Mouse (Mus musculus) cerebellum, adult 11 months (tissue): ENCODE measurements around the gene Kdelr1.

Experiments used
- DNase-seq: peaks from one replicate; pipeline ENCODE4 v3.0.0; 2022

The Kdelr1 gene

DNA sequence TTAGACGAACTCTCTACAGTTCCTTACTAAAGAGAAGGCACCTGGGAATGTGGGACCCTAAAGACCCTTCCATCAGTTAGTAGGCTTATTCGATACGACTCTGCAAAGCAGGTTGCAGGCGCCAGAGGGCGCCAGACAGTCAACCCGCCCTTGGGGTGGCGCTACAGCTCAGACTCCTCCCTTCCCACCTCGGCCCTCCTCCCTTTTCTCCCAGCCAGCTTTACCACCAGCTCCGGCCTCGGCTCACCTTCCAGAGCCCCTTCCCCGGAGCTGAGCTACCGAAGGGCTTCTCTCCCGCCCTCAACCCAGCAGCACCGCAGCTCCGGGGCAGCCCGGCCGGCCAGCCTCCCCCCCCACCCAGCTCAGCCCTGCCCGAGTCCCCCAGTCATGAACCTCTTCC, at the start of gene Kdelr1:
Gene Kdelr1 (plus strand): TSS at position 149 of the 400 bp plus-strand sequence.
- peak; percentile 86 for DNase-seq

DNA sequence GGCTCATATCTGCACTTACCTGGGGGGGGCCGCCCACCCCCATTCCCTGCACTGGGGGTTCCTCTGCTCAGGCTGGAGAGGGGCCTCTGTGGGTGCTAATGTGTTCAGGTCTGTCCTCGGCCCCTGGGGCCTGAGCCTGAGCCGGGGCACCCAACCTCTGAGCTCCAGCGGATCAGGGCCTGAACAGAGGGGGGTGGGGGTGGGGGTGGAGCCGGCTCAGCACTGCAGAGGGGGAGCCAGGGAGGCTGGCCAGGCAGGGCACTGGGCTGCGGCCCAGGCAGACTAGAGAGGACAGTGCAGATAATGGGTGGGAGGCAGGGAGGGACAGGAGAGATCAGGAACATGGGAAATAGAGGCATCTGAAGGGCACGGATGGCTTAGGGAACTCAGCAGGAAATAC, 48.0 kb upstream of the Kdelr1 start, which contains the start of gene Kcnj14:
Gene Kcnj14 (minus strand): TSS at position 185 of the 400 bp plus-strand sequence.
- DNase-seq = no peak

DNA sequence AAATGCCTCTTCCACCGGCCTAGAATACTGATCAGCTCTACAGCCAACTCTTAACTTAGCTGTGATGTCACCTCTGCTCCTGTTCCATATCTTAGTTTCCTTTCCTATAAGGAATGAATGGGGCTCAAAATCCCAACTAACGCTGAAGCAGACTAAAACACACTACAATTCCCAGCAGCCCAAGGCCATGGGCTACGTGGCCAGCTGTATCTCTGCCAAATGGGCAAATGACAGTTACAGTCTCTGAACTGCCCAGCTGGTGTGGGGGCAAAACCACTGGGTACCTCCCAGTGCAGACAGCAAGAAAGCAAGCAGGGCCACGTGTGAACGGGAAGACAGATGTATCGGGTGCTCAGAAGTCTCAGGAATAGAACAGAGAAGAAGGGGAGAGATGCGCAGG, 45.9 kb upstream of the Kdelr1 start:
- no peak for DNase-seq

- peak; percentile 71 for DNase-seq
Measured at GRCm38 (mm10) chr7:45830427-45831127, 42.0 kb upstream of the Kdelr1 start, which contains the start of gene Grwd1. Gene Grwd1, minus strand, starts transcription at chr7:45830944.

DNA sequence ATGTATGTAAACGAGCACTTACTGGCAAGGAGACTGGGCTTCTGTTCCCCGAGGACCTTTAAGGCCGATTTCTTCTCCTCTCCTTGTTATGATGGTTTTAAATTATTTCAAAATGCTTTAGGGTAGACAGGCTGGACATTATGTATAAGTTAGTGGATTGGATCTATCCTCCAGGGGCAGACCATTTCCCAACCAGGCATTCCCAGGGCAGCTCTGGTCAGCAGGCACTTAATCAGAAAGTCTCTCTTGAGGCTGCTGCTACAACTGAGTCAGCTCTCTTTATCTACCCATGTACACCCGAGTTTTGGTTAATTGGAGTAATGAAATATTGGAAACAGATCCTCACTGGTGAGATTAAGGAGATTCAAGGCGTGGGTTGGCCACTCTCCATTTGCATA, 41.4 kb upstream of the Kdelr1 start:
- no peak for DNase-seq

GRCm38 (mm10) chr7:45832428-45832827, 40.1 kb upstream of the Kdelr1 start:
- DNase-seq = no peak

- no peak for DNase-seq
Measured at GRCm38 (mm10) chr7:45833148-45833790, 39.3 kb upstream of the Kdelr1 start.

DNA sequence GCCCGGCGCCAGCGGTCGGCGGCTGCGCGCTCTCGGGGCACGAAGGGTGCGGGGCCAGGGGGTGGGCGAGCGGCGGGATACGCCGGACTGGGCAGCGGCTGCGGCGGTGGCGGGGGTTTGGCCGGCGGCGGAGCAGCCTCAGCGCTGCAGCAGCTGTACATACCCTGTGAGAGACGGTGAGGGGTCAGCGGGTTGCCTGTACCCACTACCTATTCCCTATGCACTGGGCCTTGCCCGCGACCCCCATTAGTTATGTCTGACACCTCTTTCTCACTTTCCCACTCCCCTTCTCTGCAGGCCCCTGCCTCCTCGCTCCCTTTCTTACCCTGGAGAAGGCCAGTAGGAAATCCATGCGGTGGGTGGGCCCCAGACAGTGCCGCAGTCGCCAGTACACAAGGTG, 38.6 kb upstream of the Kdelr1 start:
- no peak for DNase-seq

DNA sequence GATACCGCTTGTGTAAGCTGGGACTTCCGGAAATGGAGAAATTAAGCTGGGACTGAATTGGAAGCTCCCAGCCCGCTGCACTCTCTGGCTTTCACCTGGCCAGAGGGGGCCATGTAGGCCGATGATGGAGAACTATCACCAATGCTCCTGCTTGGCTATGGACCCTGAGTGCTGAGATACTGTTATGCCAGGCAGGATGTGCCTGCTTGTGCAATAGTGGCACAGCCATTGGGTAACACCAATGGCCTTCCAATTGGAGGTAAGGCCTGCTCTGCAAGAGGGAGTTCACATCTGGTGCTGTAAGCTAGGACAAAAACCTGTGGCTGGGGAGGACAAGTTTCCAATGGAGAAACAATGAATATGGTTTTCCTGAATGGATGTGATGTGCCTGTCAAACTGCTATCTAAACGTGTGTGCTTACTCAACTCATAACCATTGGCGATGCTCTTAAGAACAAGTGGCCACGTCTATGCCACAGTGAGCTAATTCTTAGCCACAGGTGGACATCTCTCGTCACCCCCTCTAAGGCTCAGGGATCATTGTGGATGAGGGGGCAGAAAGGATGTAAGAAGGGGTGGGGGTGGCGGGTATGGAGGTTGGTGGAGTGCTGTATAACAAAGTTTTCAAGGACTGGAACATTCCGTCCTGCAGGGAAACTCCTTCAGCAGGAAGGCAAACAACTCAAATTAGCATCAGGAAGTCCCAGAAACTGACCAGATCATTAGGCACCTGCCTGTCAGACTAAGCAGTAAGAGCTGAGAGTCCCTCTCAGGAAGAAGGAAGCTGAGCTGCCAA, 29.4 kb upstream of the Kdelr1 start:
- DNase-seq = no peak

DNA sequence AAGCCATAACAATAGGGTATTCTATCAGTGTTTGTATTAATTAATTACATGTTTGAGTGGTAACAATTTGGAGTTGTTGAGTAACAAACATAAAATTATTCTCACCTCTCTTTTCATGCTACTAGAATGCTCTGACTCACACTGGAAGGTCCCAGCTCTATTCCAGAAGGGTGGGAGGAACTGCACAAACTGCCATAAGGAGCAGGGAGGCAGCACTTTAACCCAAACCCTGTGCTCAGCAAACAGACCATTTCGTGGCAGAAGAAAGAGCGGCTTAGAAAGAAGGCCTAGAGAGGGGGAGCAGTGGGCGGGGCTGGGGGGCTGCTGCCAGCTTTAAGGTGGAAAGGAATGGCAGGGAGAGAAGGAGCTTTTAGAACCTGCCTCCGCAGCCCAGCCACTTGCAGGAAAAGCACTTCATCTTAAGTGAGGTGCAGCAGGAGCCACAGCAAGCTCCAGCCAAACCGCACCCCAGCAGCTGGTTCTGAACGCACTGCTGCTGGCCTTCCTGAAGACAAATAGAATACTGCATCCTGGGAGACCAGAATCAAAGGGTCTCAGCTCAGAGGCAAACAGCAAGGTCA, 24.0 kb upstream of the Kdelr1 start:
- no peak for DNase-seq

GRCm38 (mm10) chr7:45850661-45851060, 21.9 kb upstream of the Kdelr1 start:
- DNase-seq = no peak

GRCm38 (mm10) chr7:45853089-45853488, 19.5 kb upstream of the Kdelr1 start:
- no peak for DNase-seq

DNA sequence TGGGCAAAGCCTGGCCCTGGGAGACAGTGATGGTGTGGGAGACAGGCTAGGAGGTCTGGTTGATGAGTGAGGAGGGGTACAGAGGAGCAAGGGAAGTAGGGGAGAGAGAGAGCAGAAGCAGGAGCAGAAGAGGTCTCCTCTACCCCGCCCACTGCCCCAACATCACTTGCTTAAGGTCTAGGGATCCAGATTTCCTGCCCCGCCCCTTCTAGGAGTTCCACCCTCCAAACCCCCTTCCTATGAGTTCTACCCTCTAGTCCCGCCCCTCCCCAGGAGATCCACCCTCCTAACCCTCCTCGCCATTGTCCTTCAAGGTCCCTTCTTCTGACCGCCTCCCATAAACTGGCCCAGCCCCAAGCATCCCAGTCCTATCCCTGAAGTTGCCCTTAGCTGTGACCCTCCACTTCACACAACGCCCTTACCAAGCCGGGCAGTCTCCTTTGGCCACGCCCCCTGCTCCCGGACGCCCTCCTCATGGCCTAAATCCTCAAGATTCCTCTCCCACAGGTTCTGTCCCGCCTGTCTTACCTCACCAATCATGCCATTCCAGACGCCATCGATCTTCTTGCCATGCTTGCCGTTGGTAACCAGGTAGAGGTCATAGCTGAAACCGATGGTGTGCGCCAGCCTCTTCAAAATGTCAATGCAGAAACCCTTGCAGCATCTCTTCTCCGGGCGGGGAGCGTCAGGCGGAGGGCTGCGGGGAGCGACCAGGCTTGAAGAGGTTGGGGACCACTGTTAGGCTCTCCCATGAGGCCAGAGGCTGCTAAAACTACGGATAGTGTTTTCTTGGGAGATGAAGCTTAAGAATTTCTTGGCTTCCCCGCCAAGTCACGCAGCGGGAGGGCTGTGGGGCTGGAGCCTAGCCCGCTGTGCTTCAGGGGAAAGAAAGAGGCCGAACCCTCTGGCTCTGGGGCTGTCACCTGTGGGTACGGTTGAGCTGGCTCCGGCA, 15.3 kb upstream of the Kdelr1 start:
- DNase-seq = peak; percentile 59

GRCm38 (mm10) chr7:45859008-45859407, 13.6 kb upstream of the Kdelr1 start:
- no peak for DNase-seq

DNA sequence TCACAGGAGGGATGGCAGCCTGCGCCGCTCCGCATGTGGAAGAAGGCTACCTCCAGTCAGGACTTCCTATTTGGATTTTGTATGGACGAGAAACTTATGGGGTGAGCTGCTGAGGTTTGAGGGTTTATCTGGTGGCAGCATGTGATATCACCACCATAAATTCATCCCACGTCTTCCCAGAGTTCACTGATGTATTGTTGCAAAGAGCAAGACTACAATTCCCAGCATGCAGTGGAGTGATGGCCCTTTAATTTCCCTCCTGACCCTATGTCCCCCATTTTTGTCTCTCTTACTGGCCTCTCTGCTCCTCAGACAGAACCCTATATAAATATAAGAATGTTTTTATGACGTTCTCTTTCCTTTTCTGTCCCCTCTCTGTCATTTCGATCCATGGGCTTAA, 9.8 kb upstream of the Kdelr1 start:
- no peak for DNase-seq

- DNase-seq = no peak
Measured at GRCm38 (mm10) chr7:45864435-45864834, 8.1 kb upstream of the Kdelr1 start.

DNA sequence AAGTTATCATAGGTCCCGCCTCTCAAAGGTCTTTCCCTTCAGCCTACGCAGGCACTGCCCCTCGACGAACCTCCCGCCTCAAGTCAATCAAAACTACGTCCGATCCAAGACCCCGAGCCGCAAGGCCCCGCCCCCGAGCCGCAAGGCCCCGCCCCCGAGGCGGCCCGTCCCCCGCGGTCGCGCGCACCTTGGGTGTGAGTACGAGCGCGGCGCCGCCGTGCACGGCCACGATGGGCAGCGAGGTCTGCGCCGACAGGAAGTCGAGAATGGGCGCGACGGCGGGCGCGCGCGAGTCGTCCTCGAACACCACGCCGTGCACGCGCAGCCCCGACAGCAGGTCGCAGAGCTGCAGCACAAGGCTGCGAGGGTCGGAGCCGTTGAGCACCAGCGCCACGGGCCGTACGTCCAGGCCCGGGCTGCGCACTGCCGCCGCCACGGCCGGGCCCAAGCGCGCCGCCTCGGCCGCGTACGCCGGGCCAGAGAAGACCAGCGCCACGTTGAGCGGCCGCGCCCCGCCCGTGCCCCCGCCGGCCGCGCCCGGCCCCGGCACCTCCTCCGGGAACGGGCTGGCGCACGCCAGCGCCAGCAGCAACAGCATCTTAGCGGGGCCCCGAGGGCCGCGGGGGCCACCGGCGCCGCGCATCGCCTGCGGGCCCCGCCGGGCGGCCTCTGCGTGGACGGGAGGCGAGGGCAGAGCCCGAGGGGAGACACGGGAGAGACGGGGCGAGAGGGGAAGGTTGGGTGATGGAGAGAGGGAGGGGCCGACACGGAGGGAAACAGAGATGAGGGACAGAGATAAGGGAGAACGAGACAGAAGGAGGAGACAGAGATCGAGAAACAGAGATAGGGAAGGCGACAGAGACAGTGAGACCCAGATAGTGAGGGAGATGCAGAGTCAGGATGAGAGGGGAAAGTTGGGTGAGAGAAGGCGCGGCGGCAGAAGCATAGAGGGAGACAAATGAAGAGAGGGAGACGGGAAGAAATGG, 6.4 kb upstream of the Kdelr1 start:
- DNase-seq = peak; percentile 69

GRCm38 (mm10) chr7:45867871-45868270, 4.7 kb upstream of the Kdelr1 start:
- DNase-seq = no peak

GRCm38 (mm10) chr7:45869107-45869670, 3.4 kb upstream of the Kdelr1 start:
- no peak for DNase-seq

DNA sequence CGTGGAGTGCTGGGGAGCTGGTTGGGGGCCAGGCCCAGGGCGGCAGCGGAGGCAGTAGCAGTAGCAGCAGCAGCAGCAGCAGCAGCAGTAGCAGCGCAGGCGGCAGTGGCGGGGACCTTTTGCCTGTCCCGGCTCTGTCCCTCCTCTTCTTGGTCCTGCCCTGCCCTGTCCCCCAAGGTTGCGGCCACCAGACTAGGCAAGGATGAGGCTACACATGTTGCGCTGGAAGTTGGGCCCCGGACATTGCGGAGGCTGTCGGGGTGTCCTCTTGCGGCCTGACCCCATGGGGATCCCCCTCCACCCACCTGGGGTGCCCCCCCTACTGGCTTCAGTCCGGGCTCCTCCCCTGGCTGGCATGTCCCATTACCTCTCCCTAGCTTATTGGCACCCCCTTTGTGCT, 2.8 kb upstream of the Kdelr1 start:
- DNase-seq = no peak
